Mouse (Mus musculus) liver (tissue): ENCODE measurements around the gene Epas1.
A peak's percentile ranks its signal among the peaks of the same experiment; 100 is the strongest.

Experiments used
- DNase-seq: peaks from one replicate; pipeline ENCODE4 v3.0.0-alpha.2; 2020; ENCODE audit warnings: mixed read lengths

Epas1 gene

GRCm38 (mm10) chr17:86830893-86831292 lies 77.4 kb downstream of the Epas1 start:
- no peak for DNase-seq

GRCm38 (mm10) chr17:86832562-86833327 lies 79.2 kb downstream of the Epas1 start:
- DNase-seq: peak; percentile 16

GRCm38 (mm10) chr17:86833945-86834344 lies 80.4 kb downstream of the Epas1 start:
- no peak for DNase-seq

DNA sequence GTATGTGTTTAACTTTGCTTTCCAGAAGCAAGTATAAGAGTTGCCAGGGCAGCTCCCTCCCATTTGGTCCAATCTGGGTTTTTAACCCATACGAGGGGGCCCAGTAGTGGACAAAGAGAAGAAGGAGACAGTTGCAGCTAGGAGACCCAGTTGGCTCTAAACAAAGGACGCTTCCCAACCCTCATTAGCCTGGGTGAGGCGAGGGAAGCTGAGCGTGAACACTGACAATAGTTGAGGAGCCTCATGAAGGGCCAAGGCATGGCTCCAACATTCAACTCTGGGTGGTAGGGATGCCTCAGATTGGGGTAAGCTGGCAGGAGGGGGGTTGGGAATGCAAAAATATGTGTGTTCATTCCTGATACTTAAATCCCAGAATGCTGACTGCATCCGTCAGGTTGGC lies 85.8 kb downstream of the Epas1 start:
- DNase-seq: no peak

DNA sequence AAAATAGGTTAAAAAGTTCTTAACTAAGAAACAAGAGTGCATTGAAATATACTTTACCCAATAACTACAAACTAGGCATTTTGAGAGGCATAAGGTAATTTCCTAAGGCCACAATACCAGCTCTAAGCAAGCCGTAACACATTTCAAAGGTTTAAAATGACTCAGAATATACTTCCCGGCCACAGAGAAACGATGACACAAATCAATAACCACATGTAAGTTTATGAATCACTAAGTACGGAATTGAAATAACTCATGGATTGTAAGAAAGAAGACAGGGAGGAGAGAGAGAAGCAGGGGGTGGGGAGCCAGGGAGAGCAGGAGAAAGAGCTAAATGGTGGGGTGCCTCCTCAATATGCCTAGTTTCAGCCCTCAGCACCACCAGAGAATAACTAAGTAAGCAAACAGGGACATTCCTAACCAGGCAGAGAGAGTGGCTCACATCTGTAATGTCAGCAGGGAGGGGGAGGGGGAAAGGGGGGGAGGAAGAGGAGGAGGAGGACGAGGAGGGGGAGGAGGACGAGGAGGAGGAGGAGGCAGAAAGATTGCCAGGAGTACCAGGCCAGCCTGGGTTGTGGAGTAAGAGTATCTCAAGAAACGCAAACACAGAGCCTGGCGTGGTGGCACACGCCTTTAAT lies 97.3 kb downstream of the Epas1 start:
- DNase-seq: no peak

- DNase-seq: no peak
These were observed 98.3 kb downstream of the Epas1 start for GRCm38 (mm10) chr17:86851782-86852181.

DNA sequence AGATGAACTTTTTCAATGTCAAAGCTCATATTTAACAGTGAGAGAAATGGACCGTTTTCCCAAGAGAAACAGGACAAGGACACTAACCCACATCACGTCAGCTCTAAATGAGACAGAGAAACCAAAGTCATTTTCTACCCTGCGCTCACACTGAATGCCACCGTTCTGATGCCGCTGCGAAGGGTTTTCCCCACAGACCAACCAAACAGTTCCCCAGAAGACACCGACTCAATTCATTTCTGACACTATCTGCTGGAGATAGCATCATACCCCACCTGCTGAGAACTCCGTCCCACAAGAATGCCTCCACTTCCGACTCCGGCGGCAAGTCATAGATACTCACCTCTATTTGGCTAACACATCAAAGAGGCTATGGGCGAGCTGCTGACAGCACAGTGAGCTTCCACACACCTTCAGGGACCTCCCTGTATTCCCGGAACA lies 99.1 kb downstream of the Epas1 start:
- DNase-seq: no peak

- DNase-seq: no peak
These were observed 117.1 kb downstream of the Epas1 start for GRCm38 (mm10) chr17:86870586-86870985.

DNA sequence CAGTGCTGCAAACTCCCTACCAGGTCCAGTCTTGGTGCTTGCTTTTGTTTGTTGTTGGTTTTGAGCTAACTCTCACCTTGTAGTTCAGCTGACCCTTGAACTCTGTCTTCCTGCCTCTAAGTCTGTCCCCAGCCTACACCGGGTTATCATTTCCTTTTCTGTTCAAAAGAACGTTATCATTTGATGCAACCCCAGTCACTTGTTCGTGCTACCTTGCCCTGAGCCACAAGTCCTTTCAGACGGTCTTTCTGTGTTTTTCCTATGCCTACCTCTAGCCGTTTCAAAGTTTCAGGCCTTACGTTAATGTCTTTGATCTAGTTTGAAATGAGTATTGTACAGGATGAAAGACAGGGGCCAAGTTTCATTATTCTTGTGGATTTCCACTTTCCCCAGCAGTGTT lies 119.1 kb downstream of the Epas1 start:
- DNase-seq: no peak

- peak; percentile 8 for DNase-seq
These were observed 123.4 kb downstream of the Epas1 start for GRCm38 (mm10) chr17:86876940-86877339.

GRCm38 (mm10) chr17:86877747-86878146 lies 124.2 kb downstream of the Epas1 start:
- DNase-seq: no peak

DNA sequence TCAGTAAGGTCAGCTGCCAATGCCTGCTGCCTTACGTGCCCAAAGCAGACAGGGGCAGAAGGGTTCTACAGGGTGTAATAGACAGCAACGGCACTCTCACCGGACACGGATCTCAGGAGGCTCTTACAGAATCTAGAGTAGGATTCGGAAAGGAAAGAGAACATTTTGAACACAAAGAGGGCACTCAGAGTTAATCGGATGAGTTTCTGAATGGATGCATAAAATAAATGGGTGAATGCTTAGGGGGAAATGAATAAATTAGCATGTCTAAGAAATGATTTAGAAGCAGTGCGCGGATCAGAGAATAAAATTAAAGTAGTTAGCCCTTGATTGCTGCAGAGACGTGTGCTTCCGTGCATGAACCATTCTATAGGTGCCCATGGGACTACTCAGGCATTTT lies 126.6 kb downstream of the Epas1 start:
- no peak for DNase-seq

GRCm38 (mm10) chr17:86880461-86881044 lies 127.1 kb downstream of the Epas1 start:
- no peak for DNase-seq
